Mouse (Mus musculus) limb, embryonic 13.5 days (tissue): ENCODE results near the gene Abhd4. TPM values are rescaled to one million over a fixed set of nuclear protein-coding genes. Genes with fewer than 3 reads are reported as not detected.

ENCODE experiments used
- ATAC-seq: fragments of 200-750 bp; cut with Nextera tagmentation; 2 replicates; pipeline ENCODE4 v1.8.0; 2017; ENCODE audit warnings: low read depth, moderate number of reproducible peaks, moderate TSS enrichment; ENCODE audit not compliant: low FRiP score
- H3K27ac ChIP-seq: fragments of 300-500 bp; sonication (generic); 2 replicates; pipeline ENCODE4 v1.5.1; 2015; ENCODE audit warnings: inconsistent platforms, mild to moderate bottlenecking, moderate library complexity
- H3K27me3 ChIP-seq: fragments of 300-500 bp; sonication (generic); 2 replicates; pipeline ENCODE4 v1.6.1; 2015; ENCODE audit warnings: mild to moderate bottlenecking, inconsistent platforms
- H3K36me3 ChIP-seq: fragments of 300-500 bp; sonication (generic); 2 replicates; pipeline ENCODE4 v1.6.1; 2015; ENCODE audit warnings: inconsistent platforms, mild to moderate bottlenecking, moderate library complexity
- H3K4me1 ChIP-seq: fragments of 300-500 bp; sonication (generic); 2 replicates; pipeline ENCODE4 v1.6.1; 2015; ENCODE audit warnings: inconsistent platforms
- H3K4me2 ChIP-seq: fragments of 300-500 bp; sonication (generic); replicated peaks from 2 replicates; pipeline ENCODE4 v1.6.1; 2015; ENCODE audit warnings: inconsistent platforms, mild to moderate bottlenecking, moderate library complexity
- H3K4me3 ChIP-seq: fragments of 300-500 bp; sonication (generic); 2 replicates; pipeline ENCODE4 v1.5.1; 2015; ENCODE audit warnings: moderate library complexity, mild to moderate bottlenecking, inconsistent platforms
- H3K9ac ChIP-seq: fragments of 300-500 bp; sonication (generic); 2 replicates; pipeline ENCODE4 v1.6.1; 2015; ENCODE audit warnings: mild to moderate bottlenecking, inconsistent platforms
- H3K9me3 ChIP-seq: fragments of 300-500 bp; sonication (generic); 2 replicates; pipeline ENCODE4 v1.6.1; 2016; ENCODE audit warnings: inconsistent platforms
- WGBS: fragments of 180-500 bp; shearing (Covaris S2); methylation state at CpG from one replicate; pipeline ENCODE4 v1.1.7; 2015; 5-methylcytosine and 5-hydroxymethylcytosine counted together
- polyA plus RNA-seq: library from polyadenylated mRNA; unstranded; fragments of >200 nt; fragmentation: Nextera tagmentation; extraction: Ambion mirVana; gene quantifications from 2 replicates; pipeline ENCODE4 v1.2.1, GENCODE M21; 2015

Abhd4 gene
- polyA plus RNA-seq, 1 experiment from 2014 or later, result 46.5 TPM

DNA sequence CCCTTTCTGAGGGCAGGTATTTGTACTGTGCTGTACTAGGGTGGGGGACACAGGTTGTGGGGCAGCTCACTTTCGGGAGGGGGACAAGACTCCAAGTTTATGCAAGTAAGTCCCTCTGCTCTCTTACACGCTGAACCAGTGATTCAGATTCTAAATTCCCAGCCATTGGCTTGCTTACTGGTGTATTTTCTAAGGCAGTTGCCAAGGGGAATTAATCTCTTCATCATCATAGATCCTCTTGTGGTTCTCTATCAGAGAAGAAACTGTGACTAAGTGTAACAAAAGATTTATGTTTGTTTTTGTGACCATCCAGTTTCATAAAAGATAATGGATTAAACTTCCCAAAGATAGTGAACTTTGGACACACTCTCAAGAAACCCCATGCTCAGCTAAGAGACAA is 40.3 kb upstream of the Abhd4 start:
- no peak overlapping the region for H3K27ac ChIP-seq
- WGBS, result 94% methylated on average over 2 of the region's 2 CpGs

DNA sequence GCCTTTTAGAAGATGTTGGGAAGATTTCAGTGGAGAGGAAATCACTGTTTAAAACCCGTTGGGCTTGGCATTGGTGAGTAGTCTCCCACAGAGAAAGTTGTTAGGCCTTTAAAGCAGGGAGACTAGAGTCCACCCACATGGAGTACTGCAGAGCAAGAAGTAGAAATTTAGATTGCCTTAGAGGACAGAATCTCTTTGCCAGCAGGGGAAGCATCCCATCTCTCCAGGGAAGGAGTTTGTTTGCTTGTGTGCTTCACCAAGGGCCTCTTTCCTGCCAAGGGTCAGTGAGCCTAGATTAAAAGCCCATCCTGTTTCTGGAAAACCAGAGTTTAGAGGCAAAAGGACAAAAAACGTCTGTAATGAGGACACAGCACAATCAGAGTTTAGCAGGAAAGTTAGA is 39.5 kb upstream of the Abhd4 start:
- no peak for ATAC-seq
- H3K36me3 ChIP-seq, result no peaks in the 10 kb centered on the region
- no peak overlapping the region for H3K27ac ChIP-seq
- no peak overlapping the region for H3K4me3 ChIP-seq
- no peak overlapping the region for H3K9ac ChIP-seq
- no peak overlapping the region for H3K4me2 ChIP-seq
- H3K27me3 ChIP-seq, result no peaks in the 10 kb centered on the region
- 31% methylated on average over 2 of the region's 2 CpGs for WGBS
- H3K9me3 ChIP-seq, result no peaks in the 10 kb centered on the region
- H3K4me1 ChIP-seq, result peaks cover 14% of the 10 kb centered on the region

More for the DNA sequence above, 40.3 kb upstream of the Abhd4 start:
- Histone ChIP-seq H3K4me2 (no peak overlapping the region), H3K9me3 (no peaks in the 10 kb centered on the region), H3K9ac (no peak overlapping the region), H3K27me3 (no peaks in the 10 kb centered on the region), H3K4me1 (peaks cover 6% of the 10 kb centered on the region), H3K4me3 (no peak overlapping the region), H3K36me3 (no peaks in the 10 kb centered on the region)
- no peak for ATAC-seq

DNA sequence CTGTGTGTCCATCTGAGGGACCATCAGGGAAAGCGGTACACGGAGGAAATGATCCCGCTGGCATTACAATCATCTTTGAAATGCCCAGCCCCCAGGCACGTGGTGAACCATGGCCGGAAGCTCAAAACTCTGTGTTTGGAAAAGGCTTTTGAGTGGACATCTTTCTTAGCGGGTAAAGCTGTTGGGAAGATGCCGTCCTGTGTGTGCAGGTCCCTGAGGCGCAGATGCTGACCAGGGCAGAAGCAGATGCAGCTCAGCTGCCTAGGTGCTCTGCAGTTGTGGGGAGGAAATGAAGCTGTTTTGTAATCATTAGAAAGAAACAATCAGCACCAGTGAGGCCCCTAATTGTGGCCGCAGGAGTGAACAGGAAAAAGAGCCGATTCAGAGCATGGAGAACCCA is 39.1 kb upstream of the Abhd4 start:
- H3K4me2 ChIP-seq, result no peak overlapping the region
- no peak overlapping the region for H3K9ac ChIP-seq
- WGBS, result 62% methylated on average over 10 of the region's 10 CpGs
- H3K27me3 ChIP-seq, result no peaks in the 10 kb centered on the region
- ATAC-seq, result no peak
- H3K36me3 ChIP-seq, result no peaks in the 10 kb centered on the region
- no peaks in the 10 kb centered on the region for H3K9me3 ChIP-seq
- H3K4me3 ChIP-seq, result no peak overlapping the region
- H3K4me1 ChIP-seq, result peaks cover 18% of the 10 kb centered on the region
- no peak overlapping the region for H3K27ac ChIP-seq

DNA sequence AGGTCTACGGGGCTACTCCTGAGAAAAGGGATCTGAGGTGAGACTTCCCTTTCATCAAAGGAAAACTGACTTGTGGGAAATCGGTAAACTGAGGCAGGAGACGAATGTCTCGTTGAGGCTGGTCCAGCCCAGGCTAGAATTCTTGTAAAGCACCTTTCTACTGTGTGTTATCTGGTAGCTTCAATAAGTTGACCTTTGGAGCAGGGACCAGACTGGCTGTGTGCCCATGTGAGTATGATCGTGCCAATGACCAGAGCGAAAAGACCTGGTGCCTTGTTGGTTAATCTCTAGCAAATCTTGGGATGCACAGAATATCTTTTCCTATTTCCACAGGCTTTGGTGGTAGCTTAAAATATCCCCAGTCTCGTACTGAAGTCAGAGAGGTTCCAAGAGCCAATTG is 37.9 kb upstream of the Abhd4 start:
- H3K27me3 ChIP-seq, result no peaks in the 10 kb centered on the region
- H3K4me3 ChIP-seq, result no peak overlapping the region
- no peak overlapping the region for H3K4me2 ChIP-seq
- H3K27ac ChIP-seq, result no peak overlapping the region
- no peak for ATAC-seq
- peaks cover 18% of the 10 kb centered on the region for H3K4me1 ChIP-seq
- H3K9ac ChIP-seq, result no peak overlapping the region
- WGBS, result 81% methylated on average over 7 of the region's 7 CpGs
- H3K9me3 ChIP-seq, result no peaks in the 10 kb centered on the region
- H3K36me3 ChIP-seq, result no peaks in the 10 kb centered on the region

DNA sequence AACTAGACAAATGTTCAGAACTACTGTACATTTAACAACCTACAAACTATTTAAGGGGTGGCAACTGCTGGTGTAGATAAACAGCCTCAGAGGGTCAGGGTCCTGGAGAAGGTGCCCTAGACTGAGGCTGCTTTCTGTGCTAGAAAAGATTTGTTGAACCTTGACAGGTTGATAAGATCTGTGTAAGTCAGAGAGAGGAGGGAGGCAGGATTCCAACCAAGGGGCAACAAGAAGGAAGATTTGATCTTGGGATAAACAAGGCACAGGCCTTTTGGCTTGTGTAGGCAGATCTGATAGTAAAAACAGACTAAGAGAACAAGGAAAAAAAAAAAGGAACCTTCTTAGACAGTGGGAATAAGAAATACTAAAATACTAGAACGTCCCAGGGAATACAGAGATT is 35.8 kb upstream of the Abhd4 start:
- no peaks in the 10 kb centered on the region for H3K27me3 ChIP-seq
- ATAC-seq, result no peak
- no peak overlapping the region for H3K27ac ChIP-seq
- peaks cover 18% of the 10 kb centered on the region for H3K4me1 ChIP-seq
- H3K9me3 ChIP-seq, result no peaks in the 10 kb centered on the region
- no peak overlapping the region for H3K9ac ChIP-seq
- no peaks in the 10 kb centered on the region for H3K36me3 ChIP-seq
- H3K4me2 ChIP-seq, result no peak overlapping the region; the same call in 1 of the 2 replicates
- 21% methylated on average over 1 of the region's 1 CpGs for WGBS
- no peak overlapping the region for H3K4me3 ChIP-seq

DNA sequence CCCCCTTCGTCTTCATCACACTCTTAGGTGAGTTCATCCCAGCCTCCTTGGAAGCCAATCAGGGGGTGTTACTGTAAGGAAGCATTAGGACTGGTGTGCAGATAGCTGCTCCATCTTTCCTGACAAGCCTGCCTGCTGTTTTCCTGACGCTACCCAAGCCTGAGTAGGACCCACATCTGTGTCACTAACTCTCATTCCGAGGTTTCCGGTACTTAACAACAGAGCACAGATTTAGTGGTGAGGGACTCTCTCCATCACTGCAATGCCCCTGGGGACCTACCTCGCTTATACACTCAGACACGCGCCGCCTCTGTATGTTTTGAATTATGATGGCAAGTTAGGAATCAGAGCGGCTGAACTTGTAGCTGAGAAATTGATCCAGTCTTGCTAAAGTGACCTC is 35.3 kb upstream of the Abhd4 start:
- H3K27me3 ChIP-seq, result no peaks in the 10 kb centered on the region
- H3K4me3 ChIP-seq, result no peak overlapping the region
- no peak overlapping the region for H3K27ac ChIP-seq
- H3K4me2 ChIP-seq, result peak overlapping the region; percentile 33; the same call in 1 of the 2 replicates
- ATAC-seq, result no peak
- H3K9me3 ChIP-seq, result no peaks in the 10 kb centered on the region
- peaks cover 21% of the 10 kb centered on the region for H3K4me1 ChIP-seq
- H3K36me3 ChIP-seq, result no peaks in the 10 kb centered on the region
- no peak overlapping the region for H3K9ac ChIP-seq
- 17% methylated on average over 9 of the region's 9 CpGs for WGBS

DNA sequence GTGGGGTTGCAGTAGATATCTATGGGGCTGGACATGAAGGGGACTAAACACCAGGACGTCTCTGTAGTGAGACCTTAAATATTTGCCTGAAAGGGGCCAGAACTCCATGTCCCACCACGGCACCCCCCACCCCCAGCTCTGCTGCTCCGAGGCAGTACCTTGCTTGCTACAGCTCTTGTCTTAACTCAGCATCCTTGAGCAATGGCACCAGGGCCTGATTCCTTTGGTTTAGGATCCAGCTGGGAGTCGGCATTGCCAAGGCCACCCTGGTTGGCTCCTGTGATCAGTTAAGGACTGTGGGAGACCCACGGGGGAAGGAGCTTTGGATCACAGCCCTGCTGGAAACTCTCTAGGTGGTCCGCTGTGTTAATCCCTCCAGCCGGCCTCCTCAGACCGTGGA is 34.7 kb upstream of the Abhd4 start:
- ATAC-seq, result no peak
- Histone ChIP-seq H3K36me3 (no peaks in the 10 kb centered on the region), H3K9me3 (no peaks in the 10 kb centered on the region), H3K4me3 (no peak overlapping the region), H3K9ac (peak overlapping the region; percentile 40; the same call in 1 of the 2 replicates), H3K4me1 (peaks cover 23% of the 10 kb centered on the region), H3K27me3 (no peaks in the 10 kb centered on the region), H3K4me2 (peak overlapping the region; percentile 33), H3K27ac (peak overlapping the region; percentile 39; the same call in 1 of the 2 replicates)
- 28% methylated on average over 8 of the region's 8 CpGs for WGBS

DNA sequence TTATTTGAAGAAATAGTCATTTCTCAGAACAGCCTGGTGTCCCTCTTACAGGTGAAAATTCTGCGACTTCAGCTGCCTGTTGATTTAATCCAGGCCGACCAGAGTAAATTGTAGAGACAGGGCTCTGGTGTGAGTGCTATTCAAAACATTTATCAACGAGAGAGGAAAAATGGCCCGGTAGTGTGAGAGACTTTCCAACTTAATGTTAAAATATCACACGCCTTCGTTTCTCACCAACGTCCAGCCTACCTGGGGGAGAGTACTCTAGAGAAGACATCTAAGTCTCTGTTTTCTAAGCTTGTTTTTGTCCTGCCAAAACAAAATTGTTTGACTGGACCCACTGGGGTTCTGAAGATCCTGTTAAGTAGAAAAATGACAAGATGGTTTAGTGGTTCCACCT is 34.1 kb upstream of the Abhd4 start:
- Histone ChIP-seq H3K4me1 (peaks cover 28% of the 10 kb centered on the region), H3K4me2 (no peak overlapping the region), H3K9ac (no peak overlapping the region), H3K27ac (no peak overlapping the region; the same call in 1 of the 2 replicates), H3K9me3 (no peaks in the 10 kb centered on the region), H3K27me3 (no peaks in the 10 kb centered on the region), H3K4me3 (no peak overlapping the region), H3K36me3 (no peaks in the 10 kb centered on the region)
- ATAC-seq, result no peak
- 70% methylated on average over 7 of the region's 7 CpGs for WGBS

DNA sequence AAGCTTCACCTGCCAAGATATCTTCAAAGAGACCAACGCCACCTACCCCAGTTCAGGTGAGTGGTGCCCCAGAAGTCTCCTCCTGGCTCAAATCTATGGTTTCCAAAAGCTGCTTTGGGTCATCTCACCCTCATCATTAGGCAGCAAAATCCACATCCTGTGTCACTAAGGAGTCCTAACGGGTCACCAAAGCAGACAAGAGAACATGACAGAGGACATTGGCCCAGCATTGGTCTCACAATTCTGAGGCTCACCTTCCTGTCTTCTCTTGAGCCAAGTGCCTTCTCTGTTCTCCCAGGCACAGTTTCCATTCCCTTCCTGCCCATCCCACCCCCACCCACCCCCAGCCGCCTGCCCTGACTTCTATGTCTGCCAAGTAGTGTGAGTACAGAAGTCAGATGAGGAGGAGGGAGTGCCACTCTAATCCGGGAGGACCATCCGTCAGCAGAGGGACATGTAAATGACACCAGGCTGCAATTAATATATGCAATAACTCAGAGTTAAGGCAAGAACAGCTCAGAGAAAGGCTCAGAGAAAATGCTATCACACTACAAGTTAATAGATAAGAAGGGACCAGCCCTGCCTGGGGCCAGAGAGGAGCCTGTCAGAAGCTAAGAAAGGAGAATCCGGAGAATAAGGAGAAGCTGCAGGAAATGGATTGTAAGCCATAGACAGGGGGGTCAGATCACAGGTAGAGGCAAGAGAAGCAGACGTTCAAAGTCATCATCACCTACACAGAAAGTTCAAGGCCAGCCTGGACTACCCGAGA is 33.1 kb upstream of the Abhd4 start:
- no peaks in the 10 kb centered on the region for H3K36me3 ChIP-seq
- no peaks in the 10 kb centered on the region for H3K9me3 ChIP-seq
- no peak overlapping the region for H3K4me3 ChIP-seq
- no peak overlapping the region for H3K27ac ChIP-seq
- no peak for ATAC-seq
- H3K9ac ChIP-seq, result no peak overlapping the region
- 0 out of 2 replicates have a peak, but pooled peaks cover under 1% of the 10 kb centered on the region for H3K27me3 ChIP-seq
- H3K4me1 ChIP-seq, result peaks cover 28% of the 10 kb centered on the region
- no peak overlapping the region for H3K4me2 ChIP-seq
- WGBS, result 81% methylated on average over 8 of the region's 8 CpGs

DNA sequence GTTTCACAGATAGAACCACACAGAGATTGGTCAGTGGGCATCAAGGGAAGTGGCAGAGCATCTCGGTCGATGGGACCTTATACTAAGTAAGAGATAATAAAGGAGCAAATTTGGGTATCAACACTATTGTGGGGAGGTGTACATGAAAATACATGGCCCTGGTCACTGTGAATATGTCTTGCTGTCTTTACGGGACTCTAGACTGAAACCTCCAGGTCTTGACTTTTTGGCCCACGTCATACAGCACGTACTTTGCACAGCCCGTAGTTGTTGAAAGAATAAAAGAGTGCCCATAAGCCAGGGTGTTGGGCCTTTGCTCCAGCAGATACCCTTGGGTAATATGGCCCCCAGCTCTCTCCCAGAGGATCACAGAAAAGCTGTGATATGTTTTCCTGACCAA is 32.3 kb upstream of the Abhd4 start:
- no peaks in the 10 kb centered on the region for H3K36me3 ChIP-seq
- WGBS, result 92% methylated on average over 6 of the region's 6 CpGs
- no peak overlapping the region for H3K4me2 ChIP-seq
- no peak overlapping the region for H3K4me3 ChIP-seq
- no peak for ATAC-seq
- no peak overlapping the region for H3K27ac ChIP-seq
- H3K27me3 ChIP-seq, result 0 out of 2 replicates have a peak, but pooled peaks cover 3% of the 10 kb centered on the region
- peaks cover 28% of the 10 kb centered on the region for H3K4me1 ChIP-seq
- H3K9me3 ChIP-seq, result no peaks in the 10 kb centered on the region
- H3K9ac ChIP-seq, result no peak overlapping the region

DNA sequence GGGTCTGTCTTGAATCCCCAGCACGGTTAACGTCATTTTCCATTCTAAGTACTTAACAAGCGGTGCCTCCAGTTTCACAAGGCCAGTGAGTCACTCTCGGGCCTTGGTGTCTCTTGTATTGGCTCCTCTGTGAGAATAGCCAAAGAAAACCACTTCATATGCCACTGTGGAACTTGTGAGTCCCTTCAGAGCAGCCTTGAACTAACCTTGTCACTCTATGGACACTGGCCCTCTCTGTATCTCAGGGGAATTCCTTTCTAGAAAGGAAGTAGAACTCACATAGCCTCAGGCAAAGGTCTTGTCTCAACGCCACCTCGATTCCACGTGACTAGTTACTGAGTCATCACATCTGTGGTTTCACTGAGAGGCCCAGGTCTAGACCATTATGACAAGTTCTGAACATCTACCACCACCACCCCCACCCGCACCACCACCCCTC is 31.7 kb upstream of the Abhd4 start:
- no peaks in the 10 kb centered on the region for H3K9me3 ChIP-seq
- 76% methylated on average over 8 of the region's 8 CpGs for WGBS
- no peak overlapping the region for H3K9ac ChIP-seq

DNA sequence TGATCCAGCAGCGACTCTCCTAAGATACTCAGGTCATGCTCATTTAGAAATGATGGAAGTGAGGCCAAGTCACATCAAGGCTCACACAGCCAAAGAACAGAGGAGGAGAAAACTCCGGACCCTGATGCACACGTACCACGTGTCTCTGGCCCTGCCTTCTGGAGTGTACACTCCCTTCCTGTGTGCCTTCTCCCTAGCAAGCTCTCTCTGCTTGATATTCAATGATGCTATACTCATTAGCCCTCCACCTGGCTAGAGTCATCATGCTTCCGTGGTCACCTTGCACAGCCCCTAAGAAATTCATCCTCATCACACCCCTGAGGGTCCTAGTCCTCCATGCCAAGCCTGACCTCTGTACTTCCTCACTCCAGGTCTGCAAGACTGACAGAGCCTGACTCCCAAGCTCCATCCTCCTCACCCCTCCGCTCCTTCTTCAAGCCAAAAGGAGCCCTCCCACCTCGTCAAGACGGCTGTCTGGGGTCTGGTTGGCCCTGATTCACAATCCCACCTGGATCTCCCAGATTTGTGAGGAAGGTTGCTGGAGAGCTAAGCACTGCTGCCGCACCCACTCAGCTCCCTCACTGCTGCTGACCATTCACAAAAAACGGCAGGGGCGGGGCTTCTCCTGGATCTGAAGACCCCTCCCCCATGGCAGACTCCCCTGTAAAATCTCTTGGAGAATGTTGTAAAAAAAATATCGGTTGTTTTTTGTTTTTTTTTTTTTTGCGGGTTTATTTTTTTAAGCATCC is 30.5 kb upstream of the Abhd4 start:
- Histone ChIP-seq H3K9ac (peak overlapping the region; percentile 13; the same call in 1 of the 2 replicates), H3K27ac (no peak overlapping the region), H3K4me2 (no peak overlapping the region), H3K4me3 (no peak overlapping the region), H3K4me1 (peaks cover 36% of the 10 kb centered on the region), H3K27me3 (0 out of 2 replicates have a peak, but pooled peaks cover 3% of the 10 kb centered on the region), H3K9me3 (no peaks in the 10 kb centered on the region), H3K36me3 (no peaks in the 10 kb centered on the region)
- ATAC-seq, result no peak
- 46% methylated on average over 13 of the region's 13 CpGs for WGBS

More for the DNA sequence above, 31.7 kb upstream of the Abhd4 start:
- Histone ChIP-seq H3K4me1 (peaks cover 30% of the 10 kb centered on the region), H3K27me3 (0 out of 2 replicates have a peak, but pooled peaks cover 3% of the 10 kb centered on the region), H3K4me3 (no peak overlapping the region), H3K36me3 (no peaks in the 10 kb centered on the region), H3K27ac (no peak overlapping the region), H3K4me2 (no peak overlapping the region)
- no peak for ATAC-seq
